Mouse (Mus musculus) mature B cell (primary cell): ENCODE measurements around the gene Fam163a.
"Not testable (repeated sequence)": the region's sequence is repeated elsewhere in the genome, so short reads cannot be mapped to it uniquely, and the experiment has no call there.

ENCODE experiments used
- in situ Hi-C: fragments of 300-500 bp; cut with MboI; formaldehyde crosslinking; loops from 2 replicates; pipeline ENCODE4 v1.14.3; 2019

The Fam163a gene

GRCm38 (mm10) chr1:156204656-156205131 lies at the start of gene Fam163a:
TSS of gene Fam163a (minus strand) at chr1:156205026.
- in situ Hi-C loops, result no loop called here

- in situ Hi-C loops, result not testable (repeated sequence)
Measured at GRCm38 (mm10) chr1:156251096-156251495, 46.3 kb upstream of the Fam163a start.

GRCm38 (mm10) chr1:156247893-156248292 lies 43.1 kb upstream of the Fam163a start:
- in situ Hi-C loops, result no loop called here

- in situ Hi-C loops, result no loop called here
Measured at GRCm38 (mm10) chr1:156241713-156242348, 37.0 kb upstream of the Fam163a start.

- in situ Hi-C loops, result no loop called here
Measured at GRCm38 (mm10) chr1:156241035-156241434, 36.2 kb upstream of the Fam163a start.

GRCm38 (mm10) chr1:156231122-156231521 lies 26.3 kb upstream of the Fam163a start:
- in situ Hi-C loops, result no loop called here

GRCm38 (mm10) chr1:156230339-156231089 lies 25.7 kb upstream of the Fam163a start:
- in situ Hi-C loops, result no loop called here

GRCm38 (mm10) chr1:156229448-156229847 lies 24.6 kb upstream of the Fam163a start:
- in situ Hi-C loops, result no loop called here

GRCm38 (mm10) chr1:156228728-156229127 lies 23.9 kb upstream of the Fam163a start:
- in situ Hi-C loops, result no loop called here

GRCm38 (mm10) chr1:156226903-156227302 lies 22.1 kb upstream of the Fam163a start:
- in situ Hi-C loops, result no loop called here

- in situ Hi-C loops, result no loop called here
Measured at GRCm38 (mm10) chr1:156222205-156223000, 17.6 kb upstream of the Fam163a start.

GRCm38 (mm10) chr1:156221327-156221726 lies 16.5 kb upstream of the Fam163a start:
- in situ Hi-C loops, result no loop called here

- in situ Hi-C loops, result no loop called here
Measured at GRCm38 (mm10) chr1:156218573-156218972, 13.7 kb upstream of the Fam163a start.

- in situ Hi-C loops, result no loop called here
Measured at GRCm38 (mm10) chr1:156217941-156218340, 13.1 kb upstream of the Fam163a start.

- in situ Hi-C loops, result no loop called here
Measured at GRCm38 (mm10) chr1:156217393-156217792, 12.6 kb upstream of the Fam163a start.

GRCm38 (mm10) chr1:156216249-156216648 lies 11.4 kb upstream of the Fam163a start:
- in situ Hi-C loops, result no loop called here

- in situ Hi-C loops, result no loop called here
Measured at GRCm38 (mm10) chr1:156214651-156215050, 9.8 kb upstream of the Fam163a start.

- in situ Hi-C loops, result no loop called here
Measured at GRCm38 (mm10) chr1:156212923-156213322, 8.1 kb upstream of the Fam163a start.

- in situ Hi-C loops, result no loop called here
Measured at GRCm38 (mm10) chr1:156211809-156212317, 7.0 kb upstream of the Fam163a start.

GRCm38 (mm10) chr1:156205164-156205563 lies 338 bp upstream of the Fam163a start:
- in situ Hi-C loops, result no loop called here

GRCm38 (mm10) chr1:156203961-156204655 lies 718 bp downstream of the Fam163a start:
- in situ Hi-C loops, result no loop called here

GRCm38 (mm10) chr1:156202661-156203060 lies 2.2 kb downstream of the Fam163a start:
- in situ Hi-C loops, result no loop called here
